Mouse (Mus musculus) lung, postnatal 10 days (tissue): ENCODE measurements around the gene Cyp2c38.
"Not testable (repeated sequence)": the region's sequence is repeated elsewhere in the genome, so short reads cannot be mapped to it uniquely, and the experiment has no call there.

ENCODE experiments used
- DNase-seq: peaks from one replicate; pipeline ENCODE4 v3.0.0; 2021

Cyp2c38 gene

GRCm38 (mm10) chr19:39462941-39463340 is at the start of gene Cyp2c38:
TSS of gene Cyp2c38 (minus strand) at chr19:39463075.
- no peak for DNase-seq

DNA sequence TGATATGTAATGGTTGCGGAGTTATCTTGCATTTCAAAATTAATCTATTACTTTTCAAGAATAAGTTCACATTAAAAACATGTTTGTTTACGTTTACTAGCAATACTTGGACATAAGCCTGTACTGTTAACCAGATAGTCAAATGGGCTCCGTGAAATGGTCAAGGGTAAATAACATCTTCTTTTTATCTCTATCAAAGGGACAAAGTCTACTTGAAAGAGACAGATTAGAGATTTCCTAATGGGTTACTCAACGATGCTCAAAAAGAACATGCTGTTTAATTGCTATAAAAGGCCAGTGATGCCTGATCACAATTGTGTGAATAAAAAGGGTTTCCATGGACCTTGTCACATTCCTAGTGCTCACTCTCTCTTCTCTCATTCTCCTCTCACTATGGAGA is 47.7 kb upstream of the Cyp2c38 start, which contains the start of gene Cyp2c39:
Gene Cyp2c39, plus strand, starts transcription at position 329 of the 400 bp plus-strand sequence.
- DNase-seq: no peak

DNA sequence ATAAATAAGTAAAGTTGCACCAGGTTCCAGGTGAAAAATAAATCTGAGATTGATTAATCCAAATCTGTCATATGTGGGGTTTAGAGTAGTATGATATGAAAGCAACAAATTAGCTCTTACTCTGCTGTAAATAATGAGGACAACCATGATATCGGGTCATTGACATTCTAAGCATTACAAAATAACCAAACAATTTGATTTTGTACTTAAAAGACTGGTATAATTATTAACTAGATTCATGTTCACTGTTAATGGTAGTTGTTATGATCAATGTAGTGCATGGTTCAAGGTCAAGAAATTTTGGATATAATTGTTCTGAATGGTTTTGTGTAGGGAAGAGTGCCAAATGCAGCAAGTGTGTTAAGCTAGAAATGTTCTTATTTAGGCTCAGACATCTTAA is 46.7 kb upstream of the Cyp2c38 start:
- no peak for DNase-seq

DNA sequence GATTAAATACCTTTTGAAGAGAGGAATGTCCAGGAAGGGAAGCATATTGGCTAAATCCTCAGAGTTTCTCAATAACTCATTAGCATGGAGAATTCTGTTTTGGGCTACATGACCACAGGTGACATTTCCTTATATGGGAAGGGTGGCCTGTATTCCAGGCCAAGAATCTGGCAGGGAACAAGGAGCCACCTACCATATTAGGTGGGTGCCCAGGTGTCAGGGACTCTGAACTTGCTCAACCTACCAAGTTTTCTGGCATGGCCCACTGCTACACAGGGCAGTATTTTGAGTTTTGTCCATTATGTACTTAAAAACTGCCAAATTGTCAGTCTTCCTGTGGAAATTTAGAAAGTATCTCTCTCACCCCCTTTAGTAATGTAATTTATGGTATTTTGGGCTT is 43.5 kb upstream of the Cyp2c38 start:
- DNase-seq: no peak

- not testable (repeated sequence) for DNase-seq
Measured at GRCm38 (mm10) chr19:39483961-39484360, 21.1 kb upstream of the Cyp2c38 start.

GRCm38 (mm10) chr19:39463923-39464322 is 1.0 kb upstream of the Cyp2c38 start:
- no peak for DNase-seq
